Mouse (Mus musculus) forebrain, embryonic 11.5 days (tissue): ENCODE measurements around the gene Tenm4. TPM values are rescaled to one million over a fixed set of nuclear protein-coding genes. Genes with fewer than 3 reads are reported as not detected.

Experiments used
- ATAC-seq: fragments of 200-750 bp; cut with Nextera tagmentation; replicated peaks from 2 replicates; pipeline ENCODE4 v1.8.0; 2017; ENCODE audit warnings: moderate TSS enrichment; ENCODE audit not compliant: low FRiP score
- DNase-seq: peaks from one replicate; pipeline ENCODE4 v3.0.0-alpha.2; 2017; ENCODE audit warnings: low spot score
- H3K27ac ChIP-seq: fragments of 300-500 bp; sonication (generic); 2 replicates; pipeline ENCODE4 v1.5.1; 2014; ENCODE audit warnings: low read depth, low read length
- H3K27me3 ChIP-seq: fragments of 300-500 bp; sonication (generic); 2 replicates; pipeline ENCODE4 v1.6.1; 2014; ENCODE audit warnings: mild to moderate bottlenecking, low read length, mixed read lengths; ENCODE audit not compliant: control insufficient read depth, insufficient read depth
- H3K36me3 ChIP-seq: fragments of 300-500 bp; sonication (generic); 2 replicates; pipeline ENCODE4 v1.6.1; 2014; ENCODE audit warnings: mild to moderate bottlenecking, low read length, moderate library complexity, mixed read lengths; ENCODE audit not compliant: control insufficient read depth, insufficient read depth
- H3K4me1 ChIP-seq: fragments of 300-500 bp; sonication (generic); replicated peaks from 2 replicates; pipeline ENCODE4 v1.6.1; 2014; ENCODE audit warnings: low read length, mixed read lengths; ENCODE audit not compliant: control insufficient read depth, insufficient read depth
- H3K4me2 ChIP-seq: fragments of 300-500 bp; sonication (generic); 2 replicates; pipeline ENCODE4 v1.6.1; 2014; ENCODE audit warnings: low read depth, mild to moderate bottlenecking, low read length, moderate library complexity, mixed read lengths; ENCODE audit not compliant: severe bottlenecking
- H3K4me3 ChIP-seq: fragments of 300-500 bp; sonication (generic); 2 replicates; pipeline ENCODE4 v1.5.1; 2014; ENCODE audit warnings: low read depth, low read length
- H3K9ac ChIP-seq: fragments of 300-500 bp; sonication (generic); 2 replicates; pipeline ENCODE4 v1.6.1; 2014; ENCODE audit warnings: low read length
- H3K9me3 ChIP-seq: fragments of 300-500 bp; sonication (generic); 2 replicates; pipeline ENCODE4 v1.6.1; 2016; ENCODE audit warnings: low read length, mixed read lengths; ENCODE audit not compliant: control insufficient read depth
- WGBS: fragments of 180-500 bp; shearing (Covaris S2); extraction: QIAGEN DNeasy Blood & Tissue Kit; methylation state at CpG from one replicate; pipeline ENCODE4 v1.1.7; 2014; 5-methylcytosine and 5-hydroxymethylcytosine counted together
- polyA plus RNA-seq: library from polyadenylated mRNA; unstranded; fragments of >200 nt; fragmentation: Nextera tagmentation; extraction: Ambion mirVana; gene quantifications from 2 replicates; pipeline ENCODE4 v1.2.1, GENCODE M21; 2014

Gene Tenm4
- polyA plus RNA-seq, 1 experiment from 2014 or later: 47.9 TPM

DNA sequence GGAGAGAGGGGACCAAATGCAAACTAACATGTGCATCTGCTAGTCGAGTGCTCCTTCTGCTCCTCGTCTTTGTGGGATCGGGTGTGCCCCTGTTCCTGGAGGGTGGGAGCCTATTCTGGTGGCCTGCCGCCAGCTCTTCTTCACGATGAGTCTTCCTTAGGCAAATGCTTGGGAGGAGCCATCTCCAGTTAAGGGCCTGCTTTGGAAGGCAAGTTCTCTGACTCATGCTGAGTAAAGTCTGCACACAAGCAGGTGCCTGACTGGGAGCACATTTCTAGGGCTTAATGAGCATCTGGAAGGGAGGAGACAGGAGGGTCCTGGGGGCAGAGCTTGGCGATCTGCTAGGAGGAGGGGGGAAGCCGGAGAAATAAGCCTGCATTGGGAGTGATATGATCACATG lies 350.9 kb downstream of the Tenm4 start:
- Histone ChIP-seq H3K4me2 (no peak overlapping the region), H3K27ac (no peak overlapping the region), H3K36me3 (no peaks in the 10 kb centered on the region), H3K9me3 (no peaks in the 10 kb centered on the region), H3K4me1 (no peaks in the 10 kb centered on the region; the same call in 1 of the 2 replicates), H3K27me3 (no peaks in the 10 kb centered on the region), H3K9ac (no peak overlapping the region), H3K4me3 (no peak overlapping the region)
- no peak for ATAC-seq
- WGBS: 76% methylated on average over 7 of the region's 7 CpGs
- no peak for DNase-seq

DNA sequence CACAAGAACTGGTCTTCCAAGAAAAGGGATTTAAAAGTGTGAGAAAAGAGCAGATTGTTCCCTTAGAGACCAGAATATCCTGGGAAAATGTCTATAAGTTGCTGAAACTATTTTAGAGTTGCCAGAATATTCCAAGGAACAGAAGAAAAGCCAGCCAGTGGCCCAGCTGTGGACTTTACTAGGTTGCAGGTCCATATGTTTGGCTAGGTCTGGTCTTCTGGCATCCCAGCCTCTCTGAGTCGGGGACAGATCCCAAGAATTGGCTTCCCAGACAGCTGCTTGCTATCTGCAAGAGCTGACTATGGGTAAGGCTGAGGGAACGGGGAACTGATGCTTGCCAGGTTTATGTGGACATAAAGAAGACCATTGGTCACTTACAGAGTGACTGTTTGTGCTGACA lies 352.6 kb downstream of the Tenm4 start:
- no peaks in the 10 kb centered on the region for H3K27me3 ChIP-seq
- WGBS: 94% methylated on average over 2 of the region's 2 CpGs
- DNase-seq: no peak

DNA sequence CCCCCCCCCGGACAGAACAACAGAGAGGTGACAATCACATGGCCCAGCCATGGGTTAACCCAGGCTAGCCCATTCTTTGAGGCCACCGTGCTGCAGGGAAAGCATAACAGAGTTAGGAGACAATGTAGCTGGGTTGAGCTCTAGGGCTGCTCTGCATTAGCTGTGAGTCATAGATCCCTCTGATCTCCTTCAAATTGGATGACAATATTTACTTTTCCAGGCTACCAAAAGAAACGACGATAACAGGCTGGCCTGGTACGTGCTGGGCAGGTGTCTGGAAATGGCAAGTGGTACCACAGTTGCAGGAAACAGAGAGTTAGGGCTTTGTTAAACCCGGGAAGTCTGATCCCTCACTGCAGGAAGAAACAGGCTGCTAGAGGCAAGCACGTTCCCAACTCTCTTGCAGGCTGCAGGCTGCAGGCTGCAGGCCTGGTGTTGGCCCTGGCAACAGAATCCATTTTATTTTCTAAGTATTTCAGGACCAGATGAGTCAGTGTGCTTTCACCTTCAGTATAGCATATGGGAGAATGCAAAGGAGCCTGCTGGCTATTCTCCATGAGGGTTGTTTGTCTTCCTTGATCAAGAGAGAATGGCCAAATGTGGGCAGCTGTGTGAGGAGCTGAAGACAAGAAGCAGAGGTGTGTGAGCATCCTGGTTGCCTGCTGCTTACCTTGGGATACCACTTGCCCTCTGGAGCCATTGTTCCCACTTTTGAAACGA lies 353.6 kb downstream of the Tenm4 start:
- no peaks in the 10 kb centered on the region; the same call in 1 of the 2 replicates for H3K4me1 ChIP-seq
- H3K4me3 ChIP-seq: no peak overlapping the region
- no peak overlapping the region for H3K27ac ChIP-seq
- 76% methylated on average over 8 of the region's 8 CpGs for WGBS
- ATAC-seq (no peak), DNase-seq (no peak)
- H3K4me2 ChIP-seq: no peak overlapping the region
- no peaks in the 10 kb centered on the region for H3K36me3 ChIP-seq
- no peak overlapping the region for H3K9ac ChIP-seq
- no peaks in the 10 kb centered on the region for H3K9me3 ChIP-seq
- no peaks in the 10 kb centered on the region for H3K27me3 ChIP-seq

More for the DNA sequence above, 352.6 kb downstream of the Tenm4 start:
- no peaks in the 10 kb centered on the region for H3K36me3 ChIP-seq
- H3K4me3 ChIP-seq: no peak overlapping the region
- H3K27ac ChIP-seq: no peak overlapping the region
- H3K4me1 ChIP-seq: no peaks in the 10 kb centered on the region; the same call in 1 of the 2 replicates
- H3K9ac ChIP-seq: no peak overlapping the region
- no peak overlapping the region for H3K4me2 ChIP-seq
- ATAC-seq: no peak
- no peaks in the 10 kb centered on the region for H3K9me3 ChIP-seq

DNA sequence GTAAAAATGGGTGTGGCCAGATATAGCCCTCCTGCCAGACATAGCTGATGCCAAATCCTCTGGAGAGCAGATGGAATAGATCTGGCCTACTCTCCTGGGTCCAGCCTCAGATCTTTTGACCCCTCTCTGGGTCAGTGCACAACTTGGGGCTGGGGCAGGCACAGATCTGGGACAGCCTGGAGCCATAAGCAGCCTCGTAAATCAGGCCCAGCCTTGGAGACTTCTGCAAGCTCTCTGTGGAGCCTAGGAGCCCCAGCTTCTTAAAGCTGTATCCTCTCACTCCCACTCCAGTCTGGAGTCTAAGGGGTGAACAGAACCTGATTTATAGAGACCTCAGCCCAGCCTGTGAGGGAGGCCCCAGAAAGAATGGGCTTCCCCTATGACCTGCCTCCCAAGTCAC lies 354.3 kb downstream of the Tenm4 start:
- WGBS: 69% methylated on average over 1 of the region's 1 CpGs

DNA sequence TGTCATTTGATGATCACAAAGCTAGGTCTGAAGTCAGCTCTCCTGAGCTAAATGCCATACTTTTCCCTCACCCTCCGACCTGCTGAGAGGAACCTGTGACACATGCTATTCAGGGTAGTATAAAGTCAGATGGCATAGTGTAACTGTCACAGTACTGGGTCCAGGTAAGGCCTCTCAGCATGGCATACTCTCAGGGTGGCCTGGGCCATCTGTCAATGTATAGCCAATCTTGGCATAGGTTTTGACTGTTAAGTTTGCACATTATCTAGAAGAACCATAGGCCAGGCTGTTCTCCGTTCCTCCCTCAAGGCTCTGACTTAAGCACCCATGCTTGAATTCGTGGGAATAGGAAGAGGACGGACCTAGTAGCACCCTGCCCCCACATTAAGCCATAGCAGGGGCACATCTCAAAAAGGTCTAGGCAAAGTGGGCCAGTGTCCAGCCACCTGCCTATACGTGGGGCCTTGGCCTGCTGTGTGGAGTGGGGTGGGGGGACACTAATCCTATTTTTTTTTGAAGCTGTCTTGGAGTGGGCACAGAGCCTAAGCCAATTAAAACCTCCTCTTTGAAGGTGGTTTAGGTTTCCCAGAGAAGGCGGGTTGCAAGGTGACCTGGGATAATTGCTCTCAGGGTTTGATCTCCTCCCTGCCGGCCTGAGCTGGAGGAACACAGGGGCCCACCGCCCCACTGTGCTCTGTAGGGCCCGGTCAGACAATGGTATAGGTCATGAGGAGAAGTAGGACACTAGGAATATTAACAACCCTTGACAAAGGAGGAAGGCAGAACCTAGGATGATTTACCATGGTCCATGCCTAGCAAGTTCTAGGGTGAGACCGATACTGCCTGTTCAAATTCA lies 359.8 kb downstream of the Tenm4 start:
- H3K36me3 ChIP-seq: no peaks in the 10 kb centered on the region
- H3K27ac ChIP-seq: no peak overlapping the region
- H3K9ac ChIP-seq: no peak overlapping the region
- DNase-seq (no peak), ATAC-seq (peak; percentile 57)
- H3K4me2 ChIP-seq: no peak overlapping the region
- no peak overlapping the region for H3K4me3 ChIP-seq
- H3K4me1 ChIP-seq: peaks cover 13% of the 10 kb centered on the region
- WGBS: 29% methylated on average over 10 of the region's 10 CpGs
- H3K9me3 ChIP-seq: no peaks in the 10 kb centered on the region
- H3K27me3 ChIP-seq: no peaks in the 10 kb centered on the region

More for the DNA sequence above, 354.3 kb downstream of the Tenm4 start:
- Histone ChIP-seq H3K27ac (no peak overlapping the region), H3K4me3 (no peak overlapping the region), H3K4me2 (no peak overlapping the region), H3K36me3 (no peaks in the 10 kb centered on the region), H3K9me3 (no peaks in the 10 kb centered on the region), H3K4me1 (peaks cover under 1% of the 10 kb centered on the region; the same call in 1 of the 2 replicates), H3K9ac (no peak overlapping the region), H3K27me3 (no peaks in the 10 kb centered on the region)
- DNase-seq: no peak
- no peak for ATAC-seq

DNA sequence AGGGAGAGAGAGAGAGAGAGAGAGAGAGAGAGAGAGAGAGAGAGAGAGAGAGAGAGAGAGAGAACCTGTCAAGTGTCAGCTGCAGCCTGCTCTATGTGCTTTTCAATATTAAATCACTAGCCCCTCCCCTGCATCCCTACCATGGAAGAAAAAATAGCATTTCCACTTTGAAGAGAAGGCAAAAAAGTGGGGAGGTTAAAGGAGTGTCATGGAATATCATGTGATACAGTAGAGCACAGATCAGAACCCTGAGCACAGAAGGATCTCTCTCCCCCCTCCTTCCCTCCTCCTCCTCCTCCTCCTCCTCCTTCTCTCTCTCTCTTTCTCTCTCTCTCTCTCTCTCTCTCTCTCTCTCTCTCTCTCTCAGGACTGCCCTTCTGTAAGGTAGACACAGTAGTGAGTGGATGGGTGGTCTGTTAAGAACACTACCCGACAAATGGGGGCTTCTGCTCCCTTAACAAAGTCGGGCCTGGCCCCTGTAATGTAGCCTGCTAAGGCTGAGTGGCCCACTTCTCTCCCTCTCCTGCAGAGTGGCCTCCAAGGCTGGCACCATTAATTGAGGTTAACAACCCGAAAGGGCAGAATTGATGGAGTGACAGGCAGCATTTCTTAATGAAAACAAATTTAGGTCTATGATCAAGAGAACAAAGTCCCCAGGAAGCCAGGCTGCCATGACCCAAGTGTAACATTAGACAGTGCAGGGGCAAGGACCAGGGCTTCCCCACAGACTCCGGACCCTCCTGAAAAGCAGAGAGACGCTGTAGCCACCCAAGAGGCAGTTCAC lies 361.1 kb downstream of the Tenm4 start:
- H3K27me3 ChIP-seq: no peaks in the 10 kb centered on the region
- no peak for DNase-seq
- no peak overlapping the region for H3K9ac ChIP-seq
- no peak overlapping the region for H3K4me2 ChIP-seq
- no peak overlapping the region for H3K27ac ChIP-seq
- H3K36me3 ChIP-seq: no peaks in the 10 kb centered on the region
- H3K4me1 ChIP-seq: peaks cover 18% of the 10 kb centered on the region
- no peak overlapping the region for H3K4me3 ChIP-seq
- H3K9me3 ChIP-seq: no peaks in the 10 kb centered on the region
- 32% methylated on average over 5 of the region's 5 CpGs for WGBS
- ATAC-seq: no peak

DNA sequence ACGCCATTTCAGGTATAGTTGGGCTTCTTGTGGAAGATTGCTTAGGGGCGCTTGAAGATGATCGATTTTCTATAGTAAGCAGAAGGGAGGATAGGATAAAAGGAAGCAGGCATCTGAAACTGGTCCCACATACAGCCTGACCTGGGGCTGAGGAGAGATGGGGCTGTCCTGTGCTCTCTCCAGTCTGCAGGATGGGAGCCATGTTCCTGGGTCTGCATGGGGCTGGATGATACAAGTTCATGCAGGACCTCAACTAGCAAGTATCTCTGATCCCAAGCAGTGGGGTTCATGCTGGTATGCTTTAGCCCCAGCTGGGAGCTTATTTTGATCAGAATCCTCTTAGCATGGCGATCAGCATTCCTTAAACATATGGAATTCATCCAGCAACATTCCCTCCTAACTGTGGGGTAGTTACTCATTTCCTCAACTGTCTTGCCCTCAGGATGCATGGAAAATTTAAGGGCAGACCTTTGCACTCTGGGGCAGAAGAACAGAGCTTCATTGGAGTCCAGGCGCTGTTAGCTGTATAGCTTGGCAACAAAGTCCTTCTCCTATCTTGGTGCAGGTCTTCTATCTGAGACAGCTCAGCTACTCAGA lies 361.9 kb downstream of the Tenm4 start:
- Histone ChIP-seq H3K4me2 (no peak overlapping the region), H3K27ac (no peak overlapping the region), H3K4me1 (peaks cover 18% of the 10 kb centered on the region), H3K9me3 (no peaks in the 10 kb centered on the region), H3K4me3 (no peak overlapping the region), H3K27me3 (no peaks in the 10 kb centered on the region), H3K36me3 (no peaks in the 10 kb centered on the region), H3K9ac (no peak overlapping the region)
- 74% methylated on average over 5 of the region's 5 CpGs for WGBS
- no peak for ATAC-seq
- no peak for DNase-seq

DNA sequence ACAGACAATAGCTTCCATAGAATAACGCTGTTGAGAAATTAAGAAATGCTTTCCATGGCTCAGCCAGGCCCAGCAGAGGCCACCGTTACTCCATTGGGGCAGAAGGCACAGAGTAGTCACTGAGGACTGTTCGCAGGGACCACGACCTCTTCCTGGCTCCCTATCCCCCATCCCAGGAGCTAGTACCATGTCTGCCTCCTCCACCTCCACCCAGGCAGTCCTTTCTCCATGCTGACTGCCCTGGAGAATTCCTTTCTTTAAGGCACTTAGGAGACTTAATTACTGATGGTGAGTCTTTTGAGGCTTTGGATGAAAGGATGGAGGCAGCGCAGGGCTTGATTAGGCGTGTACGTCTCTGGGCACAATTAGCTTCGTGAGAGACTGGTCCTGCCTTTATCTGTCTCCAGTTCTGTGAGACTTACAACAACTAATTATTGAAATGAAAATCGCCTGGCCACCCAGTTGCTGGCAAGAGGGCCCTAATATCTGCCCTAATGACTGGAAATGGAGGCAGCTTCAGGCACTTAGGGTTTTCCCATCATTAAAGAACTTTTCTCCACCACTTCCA lies 365.4 kb downstream of the Tenm4 start:
- Histone ChIP-seq H3K4me3 (no peak overlapping the region), H3K9ac (peak overlapping the region; percentile 3; the same call in 1 of the 2 replicates), H3K4me1 (peaks cover 13% of the 10 kb centered on the region; the same call in 1 of the 2 replicates), H3K4me2 (no peak overlapping the region), H3K27me3 (no peaks in the 10 kb centered on the region), H3K9me3 (no peaks in the 10 kb centered on the region), H3K27ac (no peak overlapping the region), H3K36me3 (no peaks in the 10 kb centered on the region)
- DNase-seq (peak; percentile 70), ATAC-seq (peak; percentile 78)
- 29% methylated on average over 9 of the region's 9 CpGs for WGBS
